Mouse (Mus musculus) right cerebral cortex, postnatal 10 days (tissue): ENCODE results near the gene Oas3.

Experiments
- DNase-seq, 2 experiments: peaks; one replicate each; pipeline ENCODE4 v3.0.0; 2021; ENCODE audit warnings: low spot score in 2 of 2

The Oas3 gene

DNA sequence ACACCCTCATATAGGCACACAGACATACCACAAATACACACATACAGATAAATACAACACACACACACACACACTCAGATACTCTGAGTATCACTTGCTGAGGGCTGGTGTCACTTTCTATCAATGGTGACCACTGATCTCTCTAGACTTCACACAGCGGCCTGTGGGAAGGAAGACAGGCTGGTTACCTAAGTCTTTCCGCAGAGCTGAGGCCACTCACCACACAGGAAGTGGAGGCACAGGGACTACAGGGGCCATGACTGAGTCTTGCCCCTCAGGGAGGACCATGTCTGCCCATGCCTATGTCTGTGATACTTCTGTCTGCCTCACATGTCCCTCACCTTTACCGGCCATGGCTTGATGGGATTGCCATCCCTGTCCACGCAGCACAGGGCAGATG lies 23.2 kb downstream of the Oas3 start:
- no peak for DNase-seq

DNA sequence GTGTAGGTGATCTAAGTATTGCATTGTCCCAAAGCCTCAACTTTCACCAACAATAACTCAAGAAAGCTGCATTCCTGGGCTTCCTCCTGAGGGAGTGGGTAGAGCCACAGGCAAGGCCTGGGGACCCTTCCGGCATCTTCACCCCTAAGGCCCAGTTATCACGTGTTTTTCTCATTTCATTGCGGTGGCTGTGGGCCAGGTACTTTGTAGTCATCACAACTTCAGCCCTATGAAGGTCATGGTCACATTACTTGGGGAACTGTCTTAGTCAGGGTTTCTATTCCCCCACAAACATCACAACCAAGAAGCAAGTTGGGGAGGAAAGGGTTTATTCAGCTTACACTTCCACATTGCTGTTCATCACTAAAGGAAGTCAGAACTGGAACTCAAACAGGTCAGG lies 24.7 kb downstream of the Oas3 start:
- no peak for DNase-seq

DNA sequence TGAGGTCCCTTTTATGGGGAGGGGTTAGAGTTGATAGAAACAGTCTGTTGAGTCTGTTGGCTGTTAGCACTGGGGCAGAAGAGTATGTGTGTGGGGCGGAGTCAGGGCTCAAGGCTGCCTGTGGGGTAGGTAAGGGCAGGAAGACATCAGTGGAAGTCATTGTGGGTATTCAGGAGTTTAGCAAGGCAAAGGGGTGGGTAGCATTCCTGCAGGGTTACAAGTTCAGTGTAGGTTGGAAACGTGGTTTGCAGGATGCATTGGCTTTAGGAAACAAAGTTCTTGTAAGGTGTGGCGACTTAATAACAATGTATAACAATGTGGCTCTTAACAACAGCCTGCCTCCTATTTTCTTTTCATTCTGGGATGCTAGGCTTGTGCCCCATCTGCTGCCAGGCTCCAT lies 26.3 kb downstream of the Oas3 start:
- no peak for DNase-seq

DNA sequence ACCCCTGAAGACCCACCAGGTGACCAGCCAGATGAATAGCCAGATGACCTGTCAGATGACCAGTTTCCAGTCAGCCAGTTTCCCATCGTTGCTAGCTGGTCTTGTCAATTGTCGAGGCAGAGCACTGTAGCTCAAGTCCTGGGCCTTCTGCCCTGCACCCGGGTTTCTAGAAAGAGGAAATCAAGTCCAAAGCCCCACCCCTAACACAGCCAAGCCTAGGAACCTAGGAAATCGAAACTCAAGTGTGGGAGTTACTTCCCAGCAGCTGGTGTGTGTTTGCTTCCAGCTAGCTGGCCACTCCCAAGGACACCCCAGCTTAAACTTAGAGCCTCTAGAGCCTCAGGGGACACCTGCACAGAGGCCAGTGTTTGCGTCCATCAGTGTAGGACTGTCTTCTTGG lies 27.8 kb downstream of the Oas3 start, which contains the start of gene Oas2:
Oas2 (minus strand) TSS at position 166 of the 400 bp plus-strand sequence.
- DNase-seq, result no peak

DNA sequence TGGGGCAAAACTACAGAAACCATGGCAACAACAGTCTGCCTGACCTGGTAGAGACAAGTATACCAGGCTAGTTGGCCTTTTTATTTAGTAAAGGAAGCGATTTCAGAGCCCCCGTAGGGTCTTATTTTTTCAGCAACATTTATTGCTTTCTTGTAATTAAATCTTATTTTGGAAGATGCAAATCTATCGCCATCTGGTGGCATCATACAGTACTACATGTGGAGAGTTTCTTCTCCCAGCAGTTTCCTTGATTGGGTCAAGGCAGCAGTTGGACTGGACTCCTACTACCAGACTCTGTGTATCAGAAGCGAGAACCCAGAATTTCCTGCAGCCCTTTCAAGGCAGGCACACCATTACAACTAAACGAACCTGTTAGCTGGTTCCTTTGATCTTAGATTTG lies 31.0 kb downstream of the Oas3 start:
- peak; percentile 60 to 75 for DNase-seq

DNA sequence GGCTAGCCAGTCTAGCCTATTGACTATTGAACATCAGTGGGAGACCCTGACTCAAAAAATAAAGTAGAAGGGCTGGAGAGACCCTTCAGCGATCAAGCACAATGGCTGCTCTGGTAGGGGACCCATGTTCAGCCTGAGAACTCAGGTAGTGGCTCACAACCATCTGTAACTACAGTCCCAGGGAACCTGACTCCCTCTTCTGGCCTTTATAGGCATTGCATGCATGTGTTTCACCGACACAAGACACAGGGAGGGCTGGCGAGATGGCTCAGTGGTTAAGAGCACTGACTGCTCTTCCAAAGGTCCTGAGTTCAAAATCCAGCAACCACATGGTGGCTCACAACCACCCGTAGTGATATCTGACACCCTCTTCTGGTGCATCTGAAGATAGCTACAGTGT lies 35.3 kb downstream of the Oas3 start:
- DNase-seq, result no peak

DNA sequence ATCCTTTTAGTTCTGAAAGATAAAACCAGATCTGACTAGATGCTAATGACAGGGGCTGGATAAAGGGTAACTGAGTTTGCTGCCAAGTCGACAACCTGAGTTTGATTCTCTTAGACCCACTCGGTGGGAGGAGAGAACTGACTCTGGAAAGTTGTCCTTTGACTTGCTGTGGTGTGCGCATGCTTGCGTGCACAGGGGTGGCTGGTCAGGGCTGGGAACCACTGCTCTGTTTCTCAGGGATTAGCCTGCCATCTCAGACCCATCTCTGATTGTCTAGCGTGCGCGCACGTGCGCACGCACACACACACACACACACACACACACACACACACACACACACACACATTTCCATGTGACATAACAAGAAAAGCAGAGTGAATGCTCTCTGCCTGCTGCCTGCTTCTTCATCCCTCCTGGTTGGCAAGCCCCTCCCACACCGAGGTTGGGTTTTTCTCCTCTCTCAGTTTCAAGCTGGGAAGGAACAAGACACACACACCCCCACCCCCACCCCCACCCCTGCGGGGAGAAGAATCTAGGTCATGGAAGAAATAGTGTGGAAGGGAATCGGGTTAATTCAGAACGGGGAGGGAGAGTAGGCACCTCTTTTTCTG lies 43.0 kb downstream of the Oas3 start:
- peak; percentile 68 to 73 for DNase-seq

DNA sequence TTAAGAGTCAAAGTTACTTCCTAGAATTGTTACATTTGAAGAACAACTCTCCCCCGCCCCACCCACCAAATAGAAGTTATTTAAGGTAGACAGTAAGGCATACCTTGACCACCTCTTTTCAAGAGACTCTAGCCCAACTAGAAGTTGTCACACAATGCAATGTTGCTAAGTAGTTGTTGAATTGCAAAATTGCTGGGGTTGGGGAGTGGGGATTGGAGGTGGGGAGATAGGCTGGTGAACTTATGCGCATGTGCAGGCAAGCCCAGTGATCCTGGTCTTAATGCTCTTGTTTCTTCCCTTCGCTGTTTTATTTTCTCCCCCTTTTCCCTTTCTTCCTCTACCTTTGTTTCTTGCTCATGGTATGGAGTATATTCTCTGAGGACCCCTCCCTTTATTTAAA lies 43.8 kb downstream of the Oas3 start:
- DNase-seq, result no peak

DNA sequence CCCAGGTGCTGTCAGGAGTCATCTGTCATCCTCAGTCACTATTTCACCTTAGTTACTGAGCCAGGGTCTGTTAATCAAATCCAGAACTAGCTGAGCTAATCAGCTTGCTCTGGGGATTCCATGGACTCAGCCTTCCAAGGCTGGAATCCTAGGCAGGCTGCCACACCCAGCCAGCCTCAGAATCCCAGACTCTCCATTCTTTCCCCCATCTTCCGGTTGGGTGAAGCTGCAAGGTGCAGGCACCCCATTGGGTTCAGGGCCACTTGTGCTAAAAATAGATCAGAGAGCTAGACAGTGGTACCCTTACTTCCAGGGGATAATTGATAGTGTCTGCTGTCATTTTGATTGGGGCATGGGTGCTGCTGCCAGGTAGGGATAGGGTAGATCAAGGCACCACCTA lies 44.7 kb downstream of the Oas3 start:
- no peak for DNase-seq

DNA sequence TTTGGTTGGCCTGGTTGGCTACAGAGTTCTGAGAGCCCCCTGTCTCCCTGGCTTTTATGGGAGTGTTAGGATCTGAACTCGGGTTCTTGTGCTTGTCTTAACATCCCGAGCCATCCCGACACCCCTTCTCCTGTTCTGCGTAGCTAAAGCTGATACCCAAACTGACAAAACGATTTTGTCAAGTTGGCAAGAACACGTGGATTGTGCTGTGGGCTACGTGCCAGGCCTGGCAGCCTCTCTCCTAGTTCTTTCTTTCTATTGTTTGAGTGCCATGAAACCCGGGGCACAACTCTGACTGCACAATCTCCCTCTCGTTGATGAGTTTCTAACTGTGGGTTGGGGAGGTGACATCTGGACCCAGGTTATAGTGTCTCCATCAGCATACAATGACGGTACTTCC lies 48.1 kb downstream of the Oas3 start:
- DNase-seq, result peak in 1 of 2 experiments; percentile 73

DNA sequence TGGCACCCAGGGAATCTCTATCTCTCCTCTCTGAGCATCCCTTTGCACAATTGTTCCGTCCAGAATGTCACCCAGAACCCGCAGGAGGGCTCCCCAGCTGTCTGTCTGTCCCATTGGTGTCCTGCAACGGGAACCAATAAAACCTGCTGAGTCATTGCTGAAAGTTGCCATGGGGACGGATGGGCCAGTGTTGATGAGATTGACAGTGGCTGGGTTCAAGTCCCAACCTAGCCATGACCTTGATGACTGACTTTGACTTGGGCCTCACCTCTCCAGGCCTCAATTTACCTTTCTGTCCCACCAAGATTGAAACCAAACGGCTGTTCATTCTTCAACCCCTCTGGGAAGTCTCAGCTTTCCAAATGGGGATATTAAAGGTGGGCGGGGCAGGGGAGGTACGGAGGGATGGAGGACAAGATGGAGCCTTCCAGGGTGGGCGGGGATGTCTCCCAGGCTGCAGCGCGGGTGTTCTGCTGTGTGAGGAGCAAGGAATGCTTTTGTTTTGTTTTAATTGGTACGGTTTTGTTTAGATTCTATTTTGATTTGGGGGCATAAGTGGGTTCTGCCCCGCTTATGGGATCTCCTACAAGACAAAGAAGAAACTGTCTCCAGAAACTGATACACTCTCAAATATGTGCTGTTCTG lies 51.5 kb downstream of the Oas3 start:
- DNase-seq, result no peak

DNA sequence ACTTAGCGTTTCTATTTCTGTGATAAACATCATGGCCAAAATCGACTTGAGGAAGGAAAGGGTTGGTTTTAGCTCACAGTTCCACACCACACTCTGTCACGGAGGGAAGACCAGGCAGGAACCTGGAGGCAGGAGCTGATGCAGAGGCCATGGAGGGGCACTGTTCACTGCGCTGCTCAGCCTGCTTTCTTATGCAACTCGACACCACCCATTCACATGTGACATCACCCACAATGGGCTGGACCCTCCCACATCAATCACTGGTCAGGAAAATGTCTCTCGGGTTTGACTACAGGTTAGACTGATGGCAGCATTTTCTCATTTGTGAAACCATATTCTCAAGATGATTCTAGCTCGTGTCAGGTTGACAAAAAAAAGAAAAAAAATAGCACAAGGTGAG lies 56.5 kb downstream of the Oas3 start:
- DNase-seq, result no peak

DNA sequence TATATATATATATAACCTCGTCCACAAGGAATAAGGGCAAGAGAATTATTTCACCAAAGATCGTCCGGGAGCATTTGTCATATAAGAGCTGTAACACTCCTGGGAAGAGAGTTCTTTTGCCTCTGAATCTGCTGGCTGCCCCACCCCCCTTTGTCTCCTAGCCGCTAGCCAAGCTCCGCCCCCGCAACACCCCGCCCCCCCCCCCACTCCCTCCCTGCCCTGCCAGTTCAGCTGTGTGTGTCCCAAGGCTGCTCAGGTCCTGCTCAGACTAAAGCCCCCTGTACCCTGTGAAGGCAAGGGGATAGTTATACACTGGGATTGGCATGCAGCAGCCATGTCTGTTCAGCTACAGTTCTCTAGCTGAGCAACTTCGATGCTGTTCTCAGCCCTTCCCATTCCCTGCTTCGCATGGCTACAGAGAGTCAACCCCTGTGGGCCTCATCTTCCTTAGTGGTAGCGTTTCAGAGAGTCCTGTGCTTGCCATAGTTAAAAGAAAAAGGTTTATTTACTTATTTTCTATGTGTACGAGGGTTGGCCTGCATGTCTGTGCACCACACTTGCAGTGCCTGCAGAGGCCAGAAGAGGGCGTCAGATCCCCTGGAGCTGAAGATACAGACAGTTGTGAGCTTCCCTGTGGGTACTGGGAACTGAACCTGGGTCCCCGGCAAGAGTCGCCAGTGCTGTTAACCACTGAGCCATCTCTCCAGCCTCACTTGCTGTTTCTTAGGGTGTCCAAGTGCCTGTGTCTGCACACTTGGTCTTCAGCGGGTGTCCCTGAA lies 58.7 kb downstream of the Oas3 start:
- no peak for DNase-seq

DNA sequence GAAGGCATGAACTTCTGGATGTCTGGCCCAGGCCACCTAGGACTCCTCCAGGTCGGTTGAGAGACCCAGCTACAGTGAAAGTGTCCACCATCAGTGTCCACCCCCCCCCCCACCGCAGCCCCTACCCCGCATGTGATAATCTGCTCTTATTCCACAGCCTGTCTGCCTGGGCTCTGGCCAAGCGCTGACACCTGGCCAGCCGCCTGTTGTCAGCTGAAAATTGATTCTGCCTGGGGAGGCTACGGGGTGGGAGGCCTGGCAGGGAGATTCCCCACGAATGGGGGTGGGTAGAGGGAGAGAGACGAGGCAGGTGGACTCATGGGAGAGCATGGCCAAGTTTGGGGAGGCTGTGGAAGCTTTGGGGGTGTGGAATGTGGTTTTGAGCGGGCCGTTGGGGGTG lies 60.3 kb downstream of the Oas3 start:
- DNase-seq, result peak; percentile 44 to 53

DNA sequence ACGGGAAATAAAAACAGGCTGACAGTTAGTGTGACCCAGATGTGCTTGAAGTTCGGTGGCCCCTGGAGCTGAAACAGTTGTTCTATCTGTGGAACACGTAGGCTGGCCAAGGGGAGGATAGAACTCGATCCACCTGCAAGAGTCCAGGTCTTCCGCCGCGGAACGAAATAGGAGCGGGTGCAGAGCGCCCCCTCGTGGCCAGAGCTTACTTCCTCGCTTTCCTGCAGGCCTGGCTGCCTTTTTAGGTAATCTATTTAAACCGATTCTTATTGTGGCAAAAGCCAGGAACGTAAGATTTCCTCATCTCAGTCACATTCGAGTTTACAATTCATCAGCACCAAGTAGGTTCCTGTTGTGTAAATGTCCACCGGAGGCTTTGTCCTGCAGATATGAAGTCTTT lies 63.1 kb downstream of the Oas3 start:
- peak; percentile 76 to 88 for DNase-seq

DNA sequence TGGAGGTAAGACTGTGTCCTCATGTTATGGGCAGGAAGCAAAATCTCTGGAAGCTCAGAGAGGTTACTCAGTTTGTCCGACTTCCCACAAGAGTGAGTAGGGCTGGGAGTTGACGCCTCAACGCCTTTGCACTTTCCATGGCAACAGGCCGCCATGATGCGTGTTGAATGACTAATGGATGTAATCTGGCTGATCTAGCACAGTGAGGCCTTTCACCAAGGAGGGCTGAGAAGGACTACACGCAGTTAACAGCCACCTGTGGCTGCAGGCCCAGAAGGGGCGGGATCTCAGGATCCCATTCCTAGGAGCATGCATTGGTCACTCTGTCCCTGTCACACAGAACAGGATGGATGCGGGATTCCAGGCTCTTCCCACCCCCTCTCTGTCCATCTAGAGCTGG lies 64.7 kb downstream of the Oas3 start:
- peak; percentile 71 to 78 for DNase-seq

DNA sequence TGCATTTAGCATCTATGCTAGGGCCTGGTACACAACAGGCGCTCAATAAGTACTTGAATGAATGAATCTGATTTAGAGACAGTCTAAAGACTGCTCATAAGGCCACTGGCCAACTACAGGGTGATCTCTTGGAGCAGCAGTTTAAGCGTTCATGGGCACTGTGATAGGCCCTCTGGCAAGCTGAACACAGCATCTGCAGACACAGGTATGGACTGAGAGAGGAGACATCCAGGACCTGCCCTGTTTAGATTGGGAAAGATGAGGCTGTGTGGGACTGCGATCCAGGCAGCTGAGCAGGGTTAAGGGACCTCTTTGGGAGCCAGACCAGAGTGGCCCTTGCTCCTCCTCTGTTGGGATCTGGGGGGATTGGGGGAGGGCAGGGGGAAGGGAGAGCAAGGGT lies 65.6 kb downstream of the Oas3 start, which contains the start of gene Dtx1:
Dtx1 (minus strand) TSS at position 101 of the 400 bp plus-strand sequence.
- DNase-seq, result no peak

DNA sequence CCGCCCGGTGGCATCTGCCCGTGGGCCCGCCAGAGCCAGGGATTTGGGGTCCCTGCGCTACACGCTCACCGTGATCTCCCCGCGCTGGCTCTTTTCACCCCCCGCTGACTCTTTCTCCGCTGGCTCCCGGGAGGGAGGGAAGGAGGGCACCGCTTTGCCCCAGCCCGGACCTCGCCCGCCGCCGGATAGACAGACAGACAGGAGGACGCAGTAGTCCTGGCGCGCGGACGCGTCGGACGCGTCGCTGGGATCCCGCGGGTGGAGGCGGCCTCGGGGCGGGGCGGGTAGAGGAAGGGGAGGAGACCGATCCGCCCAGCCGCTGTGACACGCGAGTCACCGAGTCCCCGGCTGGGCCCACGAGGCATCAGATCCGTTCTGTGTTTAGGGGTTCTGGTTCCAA lies 66.0 kb downstream of the Oas3 start:
- DNase-seq, result peak; percentile 91

DNA sequence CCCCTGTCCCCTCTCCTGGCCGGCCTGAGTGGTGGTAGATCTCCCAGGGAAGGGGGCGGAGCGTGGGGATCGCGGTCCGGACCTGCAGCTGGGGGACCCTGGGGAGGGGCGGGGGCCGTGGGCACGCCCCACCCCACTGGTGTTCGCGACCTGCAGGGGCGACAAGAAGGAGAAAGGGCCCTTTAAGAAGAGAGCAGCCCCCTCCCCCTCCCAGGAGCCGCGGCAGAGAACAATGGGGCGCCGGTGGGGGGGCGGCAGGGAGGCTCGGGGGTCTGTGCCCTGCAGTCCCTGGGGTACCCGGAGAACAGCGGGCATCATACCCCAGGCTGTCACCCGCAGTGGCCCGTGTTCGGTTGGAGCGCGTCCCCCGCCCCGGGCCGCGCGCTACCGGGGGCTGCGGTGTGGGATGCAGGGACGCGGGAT lies 66.6 kb downstream of the Oas3 start:
- peak; percentile 72 to 75 for DNase-seq

DNA sequence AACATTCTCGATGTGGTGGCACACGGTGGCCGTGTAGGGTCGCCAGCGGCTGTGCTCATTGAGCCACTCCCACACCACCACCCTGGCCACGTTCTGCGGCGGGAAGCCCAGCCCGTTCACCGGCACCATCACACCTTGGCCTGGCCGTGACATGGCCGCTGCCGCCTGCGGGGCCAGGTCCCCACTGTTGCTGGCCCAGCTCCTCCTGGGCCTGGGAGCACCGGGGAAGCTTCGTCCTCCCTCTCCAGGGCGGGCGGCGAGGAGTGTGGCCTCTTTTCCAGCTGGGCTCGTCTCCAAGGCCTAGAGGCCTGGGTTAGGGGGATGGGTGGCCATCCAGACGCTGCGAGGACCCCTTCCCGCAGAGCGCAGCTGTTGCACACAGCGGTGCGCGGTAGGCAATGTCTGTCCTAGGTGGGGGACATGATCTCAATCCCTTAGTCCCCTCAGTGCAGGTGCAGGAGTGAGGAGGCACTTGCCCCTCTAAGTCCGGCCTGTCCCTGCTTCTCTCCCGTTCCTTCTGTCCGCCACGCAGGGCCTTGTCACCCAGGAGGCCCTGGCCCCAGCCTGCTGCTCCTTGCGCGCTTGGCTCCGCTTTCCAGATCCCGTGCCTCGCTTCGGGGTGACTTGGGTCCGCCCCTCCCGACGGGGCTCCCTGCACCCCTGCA lies 67.2 kb downstream of the Oas3 start:
- peak; percentile 79 to 82 for DNase-seq

DNA sequence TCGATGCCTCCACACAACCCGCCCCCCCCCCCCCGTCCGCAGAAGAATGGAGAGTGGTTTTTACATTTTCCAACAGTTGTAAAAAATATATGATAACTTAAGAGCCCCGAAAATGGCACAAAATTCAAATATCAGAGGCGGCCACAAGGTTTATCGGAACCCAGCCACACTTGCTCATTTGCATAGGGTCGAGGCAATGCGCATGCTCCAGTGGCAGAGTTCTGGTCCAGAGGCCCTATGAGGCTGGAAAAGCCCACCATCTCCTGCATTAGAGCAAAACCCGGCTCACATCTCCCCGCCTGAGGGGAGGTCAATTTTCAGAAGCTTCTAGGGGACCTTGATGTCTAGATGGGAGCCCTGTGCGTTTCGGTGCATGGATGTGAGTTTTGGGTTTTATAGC lies 70.5 kb downstream of the Oas3 start:
- DNase-seq, result no peak

DNA sequence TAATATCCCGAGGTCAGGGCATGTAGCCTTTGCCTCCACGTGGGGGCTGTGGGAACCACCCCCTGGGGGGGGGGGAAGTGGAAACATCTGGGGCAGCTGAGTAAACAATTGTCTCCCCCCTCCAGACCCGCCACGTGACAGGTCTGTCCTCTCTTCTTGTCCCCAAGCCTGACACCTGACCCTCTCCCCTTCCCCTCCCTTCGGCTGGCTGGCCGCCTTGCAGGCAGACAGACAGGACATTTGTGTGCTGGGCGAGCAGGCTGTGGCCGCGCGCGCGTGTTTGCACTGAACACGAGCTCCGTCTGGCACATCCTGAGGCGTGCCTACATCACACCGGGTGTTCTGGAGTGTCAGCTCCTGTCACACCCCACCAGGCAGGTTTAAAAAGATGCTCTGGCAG lies 70.9 kb downstream of the Oas3 start:
- DNase-seq, result peak; percentile 69 to 72
